Mouse (Mus musculus): ENCODE data around the gene Snap47. TPM values are rescaled to one million over a fixed set of nuclear protein-coding genes. Genes with fewer than 3 reads are reported as not detected.

Snap47 gene
- polyA plus RNA-seq, 1 experiment from 2014 or later: 82.9 TPM

GRCm38 (mm10) chr11:59456346-59456745, 5.4 kb upstream of the Snap47 start:
- Histone ChIP-seq H3K36me3 (peaks cover 26% of the 10 kb centered on the region), H3K9ac (no peak overlapping the region), H3K4me1 (replicated peaks) (0 out of 2 replicates have a peak, but pooled peaks cover 4% of the 10 kb centered on the region), H3K27ac (no peak overlapping the region), H3K4me2 (replicated peaks) (no peak overlapping the region), H3K27me3 (replicated peaks) (no peaks in the 10 kb centered on the region), H3K9me3 (no peaks in the 10 kb centered on the region), H3K4me3 (replicated peaks) (no peak overlapping the region)
- whole genome bisulfite sequencing: 86% methylated on average over 2 of the region's 2 CpGs
- no peak for ATAC-seq

- H3K36me3 ChIP-seq: peaks cover 11% of the 10 kb centered on the region
- peaks cover 19% of the 10 kb centered on the region for H3K4me1 ChIP-seq (replicated peaks)
- no peaks in the 10 kb centered on the region for H3K27me3 ChIP-seq (replicated peaks)
- peak overlapping the region; percentile 83 for H3K9ac ChIP-seq
- H3K4me2 ChIP-seq (replicated peaks): peak overlapping the region; percentile 83
- H3K27ac ChIP-seq: peak overlapping the region; percentile 80
- no peaks in the 10 kb centered on the region for H3K9me3 ChIP-seq
- ATAC-seq: peak; percentile 83
- under 1% methylated on average over 38 of the region's 38 CpGs for WGBS
- H3K4me3 ChIP-seq (replicated peaks): peak overlapping the region; percentile 82
These were observed 685 bp downstream of the Snap47 start for GRCm38 (mm10) chr11:59450230-59450771.

GRCm38 (mm10) chr11:59449741-59450229, 1.2 kb downstream of the Snap47 start, which contains the start of gene Jmjd4:
TSS of gene Jmjd4 (plus strand) at chr11:59450045.
- under 1% methylated on average over 40 of the region's 40 CpGs for WGBS
- H3K36me3 ChIP-seq: peaks cover 6% of the 10 kb centered on the region
- ATAC-seq: peak; percentile 99

GRCm38 (mm10) chr11:59443102-59443501, 7.9 kb downstream of the Snap47 start:
- no peak overlapping the region for H3K4me3 ChIP-seq (replicated peaks)
- no peak overlapping the region for H3K9ac ChIP-seq
- H3K27ac ChIP-seq: no peak overlapping the region
- no peaks in the 10 kb centered on the region for H3K4me1 ChIP-seq (replicated peaks)
- no peak for ATAC-seq
- no peak overlapping the region for H3K4me2 ChIP-seq (replicated peaks)
- H3K36me3 ChIP-seq: peaks cover under 1% of the 10 kb centered on the region
- no peaks in the 10 kb centered on the region for H3K27me3 ChIP-seq (replicated peaks)
- H3K9me3 ChIP-seq: no peaks in the 10 kb centered on the region

More at GRCm38 (mm10) chr11:59449741-59450229, 1.2 kb downstream of the Snap47 start, which contains the start of gene Jmjd4:
- peak within 1 kb of the TSS; percentile 83 for H3K4me2 ChIP-seq (replicated peaks)
- peak within 1 kb of the TSS; percentile 83 for H3K9ac ChIP-seq
- H3K27ac ChIP-seq: peak within 1 kb of the TSS; percentile 80
- H3K4me1 ChIP-seq (replicated peaks): peaks cover 19% of the 10 kb centered on the region
- peak within 1 kb of the TSS; percentile 82 for H3K4me3 ChIP-seq (replicated peaks)
- H3K9me3 ChIP-seq: no peaks in the 10 kb centered on the region
- no peaks in the 10 kb centered on the region for H3K27me3 ChIP-seq (replicated peaks)

GRCm38 (mm10) chr11:59437954-59438353, 13.0 kb downstream of the Snap47 start:
- no peak overlapping the region for H3K27ac ChIP-seq
- H3K27me3 ChIP-seq (replicated peaks): no peaks in the 10 kb centered on the region
- H3K4me3 ChIP-seq (replicated peaks): no peak overlapping the region
- H3K9ac ChIP-seq: no peak overlapping the region
- peaks cover 5% of the 10 kb centered on the region for H3K36me3 ChIP-seq
- ATAC-seq: no peak
- no peak overlapping the region for H3K4me2 ChIP-seq (replicated peaks)
- H3K9me3 ChIP-seq: no peaks in the 10 kb centered on the region
- no peaks in the 10 kb centered on the region for H3K4me1 ChIP-seq (replicated peaks)
- 92% methylated on average over 12 of the region's 12 CpGs for WGBS

GRCm38 (mm10) chr11:59432261-59432660, 18.7 kb downstream of the Snap47 start:
- Histone ChIP-seq H3K9ac (no peak overlapping the region), H3K27ac (no peak overlapping the region), H3K9me3 (no peaks in the 10 kb centered on the region), H3K4me3 (replicated peaks) (no peak overlapping the region), H3K36me3 (no peaks in the 10 kb centered on the region; the same call in 1 of the 2 replicates), H3K4me1 (replicated peaks) (0 out of 2 replicates have a peak, but pooled peaks cover 5% of the 10 kb centered on the region), H3K27me3 (replicated peaks) (no peaks in the 10 kb centered on the region), H3K4me2 (replicated peaks) (no peak overlapping the region)
- WGBS: 38% methylated on average over 3 of the region's 3 CpGs
- no peak for ATAC-seq

- 75% methylated on average over 1 of the region's 1 CpGs for WGBS
- H3K36me3 ChIP-seq: no peaks in the 10 kb centered on the region
- no peak overlapping the region for H3K4me2 ChIP-seq (replicated peaks)
- no peak for ATAC-seq
- H3K9me3 ChIP-seq: no peaks in the 10 kb centered on the region
- H3K27me3 ChIP-seq (replicated peaks): no peaks in the 10 kb centered on the region
- no peak overlapping the region for H3K4me3 ChIP-seq (replicated peaks)
- no peak overlapping the region for H3K9ac ChIP-seq
- no peak overlapping the region for H3K27ac ChIP-seq
- 0 out of 2 replicates have a peak, but pooled peaks cover 5% of the 10 kb centered on the region for H3K4me1 ChIP-seq (replicated peaks)
These were observed 21.0 kb downstream of the Snap47 start for GRCm38 (mm10) chr11:59429959-59430358.

GRCm38 (mm10) chr11:59428057-59428660, 22.8 kb downstream of the Snap47 start:
- Histone ChIP-seq H3K9ac (no peak overlapping the region), H3K27me3 (replicated peaks) (no peaks in the 10 kb centered on the region), H3K4me3 (replicated peaks) (no peak overlapping the region), H3K4me2 (replicated peaks) (no peak overlapping the region), H3K9me3 (no peaks in the 10 kb centered on the region), H3K36me3 (no peaks in the 10 kb centered on the region), H3K4me1 (replicated peaks) (0 out of 2 replicates have a peak, but pooled peaks cover 5% of the 10 kb centered on the region), H3K27ac (no peak overlapping the region)
- 83% methylated on average over 9 of the region's 9 CpGs for WGBS
- ATAC-seq: no peak

- no peaks in the 10 kb centered on the region for H3K27me3 ChIP-seq (replicated peaks)
These were observed 25.3 kb downstream of the Snap47 start for GRCm38 (mm10) chr11:59425671-59426101.

GRCm38 (mm10) chr11:59423010-59423588, 27.9 kb downstream of the Snap47 start:
- Histone ChIP-seq H3K4me2 (replicated peaks) (no peak overlapping the region), H3K4me1 (replicated peaks) (0 out of 2 replicates have a peak, but pooled peaks cover 3% of the 10 kb centered on the region), H3K9ac (no peak overlapping the region), H3K4me3 (replicated peaks) (no peak overlapping the region), H3K27ac (no peak overlapping the region), H3K36me3 (0 out of 2 replicates have a peak, but pooled peaks cover 6% of the 10 kb centered on the region), H3K27me3 (replicated peaks) (no peaks in the 10 kb centered on the region), H3K9me3 (no peaks in the 10 kb centered on the region)
- WGBS: 65% methylated on average over 5 of the region's 5 CpGs
- no peak for ATAC-seq

More at GRCm38 (mm10) chr11:59425671-59426101, 25.3 kb downstream of the Snap47 start:
- Histone ChIP-seq H3K36me3 (0 out of 2 replicates have a peak, but pooled peaks cover 3% of the 10 kb centered on the region), H3K9ac (no peak overlapping the region), H3K4me3 (replicated peaks) (no peak overlapping the region), H3K4me2 (replicated peaks) (no peak overlapping the region), H3K4me1 (replicated peaks) (0 out of 2 replicates have a peak, but pooled peaks cover 3% of the 10 kb centered on the region), H3K27ac (no peak overlapping the region), H3K9me3 (no peaks in the 10 kb centered on the region)
- no peak for ATAC-seq
- 56% methylated on average over 7 of the region's 7 CpGs for WGBS

GRCm38 (mm10) chr11:59421967-59422366, 29.0 kb downstream of the Snap47 start:
- no peak overlapping the region for H3K4me2 ChIP-seq (replicated peaks)
- 86% methylated on average over 2 of the region's 2 CpGs for WGBS
- H3K4me3 ChIP-seq (replicated peaks): no peak overlapping the region
- no peak overlapping the region for H3K9ac ChIP-seq
- H3K27me3 ChIP-seq (replicated peaks): no peaks in the 10 kb centered on the region
- H3K27ac ChIP-seq: no peak overlapping the region
- H3K4me1 ChIP-seq (replicated peaks): 0 out of 2 replicates have a peak, but pooled peaks cover 3% of the 10 kb centered on the region
- no peaks in the 10 kb centered on the region for H3K9me3 ChIP-seq
- 0 out of 2 replicates have a peak, but pooled peaks cover 6% of the 10 kb centered on the region for H3K36me3 ChIP-seq
- ATAC-seq: no peak

- H3K9me3 ChIP-seq: no peaks in the 10 kb centered on the region
- no peak for ATAC-seq
- H3K36me3 ChIP-seq: 0 out of 2 replicates have a peak, but pooled peaks cover 6% of the 10 kb centered on the region
- H3K27ac ChIP-seq: no peak overlapping the region
- H3K4me3 ChIP-seq (replicated peaks): no peak overlapping the region
- WGBS: 76% methylated on average over 8 of the region's 8 CpGs
- H3K9ac ChIP-seq: no peak overlapping the region
- no peak overlapping the region for H3K4me2 ChIP-seq (replicated peaks)
- H3K4me1 ChIP-seq (replicated peaks): 0 out of 2 replicates have a peak, but pooled peaks cover 3% of the 10 kb centered on the region
- H3K27me3 ChIP-seq (replicated peaks): no peaks in the 10 kb centered on the region
These were observed 29.6 kb downstream of the Snap47 start for GRCm38 (mm10) chr11:59421436-59421835.
